18 mouse cellular contexts compared by ENCODE assay signal in the genomic region with DNA sequence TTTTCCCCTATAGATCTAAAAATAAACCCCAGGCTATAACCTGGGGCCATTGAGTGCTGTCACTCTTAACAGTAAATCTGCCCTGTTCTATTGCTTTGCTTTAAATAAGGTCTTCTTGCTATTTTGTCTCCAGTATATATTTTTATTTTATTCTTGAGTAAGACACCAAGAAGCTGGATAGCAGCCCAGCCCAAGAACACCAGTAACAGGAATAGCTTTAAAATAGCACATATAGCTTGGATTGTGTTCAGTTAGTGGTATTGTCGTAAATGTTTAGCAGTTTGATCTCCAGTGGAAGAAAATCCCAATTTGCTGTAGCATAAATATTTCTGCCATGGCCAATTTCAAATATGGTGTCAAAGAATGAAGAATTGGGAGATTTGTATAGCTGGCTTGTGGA. TPM values are rescaled to one million over a fixed set of nuclear protein-coding genes. Genes with fewer than 3 reads are reported as not detected.
DNase-seq lines count a peak whose midpoint lies in the region.
"Had no signal": no experiment of that assay in that cellular context is flagged by ENCODE, and none has a peak within 500 bp of the region (broad histone marks: within the 10 kb centered on the region; RNA-seq: fewer than 3 reads in every experiment).

No protein-coding gene starts in this region.

- intact Hi-C loops in gastrocnemius, postnatal 14 days (cut with DNase I; ENCODE audit: low total_unique reads) = no loop called here

- DNase-seq in layer of hippocampus, adult 9-11 months = peak; percentile 5
- DNase-seq in layer of hippocampus, adult 9-10 months (ENCODE audit: low spot score) = no peak
- peak; percentile 15 to 38 for DNase-seq in left cerebral cortex, adult 9 months (ENCODE audit: low spot score in 2 of 2)
- peak; percentile 17 to 30 for DNase-seq in right cerebral cortex, adult 2 months (ENCODE audit: low spot score in 2 of 2)
- peak; percentile 57 for DNase-seq in telencephalon, adult 2 months (ENCODE audit: low read depth, low spot score)
- no peak for DNase-seq in gastrocnemius, postnatal 14 days
- no peak for DNase-seq in retina, postnatal 1 day
- DNase-seq: adrenal gland, adult 8-10 months; B cell, adult 2 months; cerebellum, adult 8-10 months; gastrocnemius, postnatal 10 days; heart, adult 18-20 months; heart, postnatal 10 days; kidney, postnatal 10 days; layer of hippocampus, postnatal 36 days; lung, embryonic 14.5 days; lung, postnatal 36 days had no signal

RNA-seq across cellular contexts. Expression of a gene that starts 49.8 kb away (rescaled TPM):
- 10 to 100 TPM; 17.7 to 25.1 TPM for total RNA-seq in gastrocnemius, postnatal 14 days (2021)
- total RNA-seq: CH12.LX had no signal

Comparison
In these comparisons a context has a peak if more than half of its experiments do, and no peak if none do; other contexts are left out.
1. DNase-seq: peak in layer of hippocampus, adult 9-11 months (single experiment), left cerebral cortex, adult 9 months (2 of 2), right cerebral cortex, adult 2 months (2 of 2) and telencephalon, adult 2 months (single experiment); none in layer of hippocampus, adult 9-10 months (single experiment), gastrocnemius, postnatal 14 days (single experiment) and retina, postnatal 1 day (single experiment).